Mouse (Mus musculus) erythroblast, adult 5-6 weeks (primary cell): Measurements from ENCODE around the gene Gm7029. TPM values are rescaled to one million over a fixed set of nuclear protein-coding genes. Genes with fewer than 3 reads are reported as not detected.

Source experiments
- ATAC-seq: replicated peaks from 2 replicates; pipeline ENCODE4 v1.8.0; 2016; ENCODE audit warnings: moderate number of reproducible peaks, mild to moderate bottlenecking, moderate TSS enrichment, inconsistent platforms; ENCODE audit not compliant: poor library complexity, low FRiP score, severe bottlenecking
- total RNA-seq, 2 experiments: library from RNA; stranded (forward) in 1 of 2; stranded (reverse) in 1 of 2; fragments of 150-400 nt in 1 of 2; fragments of 200-764, 138-1000 nt in 1 of 2; gene quantifications; 2 replicates each; pipeline versions ENCODE4 v1.2.3 to v1.2.4; 2015 to 2017; ENCODE audit warnings: low replicate concordance in 2 of 2

The Gm7029 gene
- total RNA-seq, 2 experiments from 2014 or later: not detected

GRCm38 (mm10) chr17:33910346-33911051, 36.9 kb downstream of the Gm7029 start:
- no peak for ATAC-seq

DNA sequence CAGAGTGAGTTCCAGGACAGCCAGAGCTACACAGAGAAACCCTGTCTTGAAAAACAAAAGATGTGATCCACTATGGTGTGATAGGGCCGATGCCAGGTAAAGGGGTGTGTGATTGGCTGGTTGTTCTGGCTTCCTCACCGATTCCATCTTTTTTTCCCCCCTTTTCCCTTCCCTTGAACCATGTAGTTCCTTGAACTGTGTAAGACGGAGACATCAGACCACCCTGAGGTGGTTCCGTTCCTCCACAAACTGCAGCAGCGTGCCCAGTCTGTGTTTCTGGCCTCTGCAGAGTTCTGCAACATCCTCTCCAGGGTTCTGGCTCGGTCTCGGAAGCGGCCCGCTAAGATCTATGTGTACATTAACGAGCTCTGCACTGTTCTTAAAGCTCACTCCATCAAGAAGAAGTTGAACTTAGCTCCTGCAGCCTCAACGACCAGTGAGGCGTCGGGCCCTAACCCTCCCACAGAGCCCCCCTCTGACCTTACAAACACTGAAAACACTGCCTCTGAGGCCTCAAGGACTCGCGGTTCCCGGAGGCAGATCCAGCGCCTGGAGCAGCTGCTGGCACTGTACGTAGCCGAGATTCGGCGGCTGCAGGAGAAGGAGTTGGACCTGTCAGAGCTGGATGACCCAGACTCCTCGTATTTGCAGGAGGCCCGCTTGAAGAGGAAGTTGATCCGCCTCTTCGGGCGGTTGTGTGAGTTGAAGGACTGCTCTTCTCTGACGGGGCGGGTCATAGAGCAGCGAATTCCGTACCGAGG, 37.6 kb downstream of the Gm7029 start:
- no peak for ATAC-seq

- no peak for ATAC-seq
Measured at GRCm38 (mm10) chr17:33911813-33912414, 38.3 kb downstream of the Gm7029 start.

- ATAC-seq: no peak
Measured at GRCm38 (mm10) chr17:33913264-33913663, 39.6 kb downstream of the Gm7029 start.

GRCm38 (mm10) chr17:33913905-33914304, 40.3 kb downstream of the Gm7029 start:
- no peak for ATAC-seq

- ATAC-seq: no peak
Measured at GRCm38 (mm10) chr17:33914969-33915391, 41.3 kb downstream of the Gm7029 start.

GRCm38 (mm10) chr17:33915671-33916250, 42.1 kb downstream of the Gm7029 start, which contains the start of the genes Tapbp and Zbtb22:
Tapbp (plus strand) TSS chr17:33915899.
Zbtb22 (plus strand) TSS chr17:33915904.
- peak; percentile 70 for ATAC-seq

- no peak for ATAC-seq
Measured at GRCm38 (mm10) chr17:33916294-33916693, 42.7 kb downstream of the Gm7029 start.

GRCm38 (mm10) chr17:33916847-33917655, 43.4 kb downstream of the Gm7029 start:
- ATAC-seq: no peak

GRCm38 (mm10) chr17:33917656-33918292, 44.1 kb downstream of the Gm7029 start:
- ATAC-seq: no peak

GRCm38 (mm10) chr17:33918293-33919203, 44.9 kb downstream of the Gm7029 start:
- peak; percentile 6; the same call in 1 of the 2 replicates for ATAC-seq

GRCm38 (mm10) chr17:33919351-33920281, 46.0 kb downstream of the Gm7029 start:
- peak; percentile 68 for ATAC-seq

DNA sequence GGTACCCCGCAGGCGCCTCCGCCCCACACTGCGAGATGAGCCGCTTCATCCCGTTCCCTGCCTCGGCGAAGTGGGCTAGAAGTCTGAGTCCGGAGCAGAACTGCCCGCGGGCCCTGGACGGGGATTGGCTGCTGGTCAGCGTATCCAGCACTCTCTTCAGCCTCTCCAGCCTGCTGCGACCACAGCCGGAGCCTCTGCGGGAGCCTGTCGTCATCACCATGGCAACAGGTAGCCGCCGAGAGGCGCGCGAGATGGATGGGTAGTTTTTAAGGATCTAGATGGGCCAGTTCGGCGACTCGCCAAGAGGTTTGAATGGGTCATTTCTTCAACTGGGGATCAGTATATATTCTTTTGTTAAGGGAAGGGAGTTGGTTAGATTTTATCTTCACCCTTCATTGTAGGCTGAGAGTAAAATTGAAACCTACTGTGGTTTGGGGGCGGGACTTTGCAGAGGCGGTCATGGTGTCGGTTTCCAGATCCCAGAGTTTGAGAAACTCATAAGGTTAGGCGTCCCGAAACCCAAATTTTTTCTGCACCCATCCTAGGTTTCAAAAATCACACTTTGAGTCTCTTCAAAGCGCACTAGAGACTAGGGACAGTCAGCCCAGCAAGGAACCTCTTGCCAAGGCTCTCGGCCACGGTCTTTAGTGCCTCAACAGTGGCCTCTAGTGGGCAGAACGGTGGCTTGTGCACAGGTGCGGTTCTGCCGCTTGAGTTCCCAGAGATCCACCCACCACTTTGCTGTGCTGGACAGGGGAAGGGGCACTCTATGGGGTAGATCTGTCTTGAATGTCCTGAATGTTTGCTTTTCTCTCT, 46.9 kb downstream of the Gm7029 start:
- ATAC-seq: peak; percentile 61

DNA sequence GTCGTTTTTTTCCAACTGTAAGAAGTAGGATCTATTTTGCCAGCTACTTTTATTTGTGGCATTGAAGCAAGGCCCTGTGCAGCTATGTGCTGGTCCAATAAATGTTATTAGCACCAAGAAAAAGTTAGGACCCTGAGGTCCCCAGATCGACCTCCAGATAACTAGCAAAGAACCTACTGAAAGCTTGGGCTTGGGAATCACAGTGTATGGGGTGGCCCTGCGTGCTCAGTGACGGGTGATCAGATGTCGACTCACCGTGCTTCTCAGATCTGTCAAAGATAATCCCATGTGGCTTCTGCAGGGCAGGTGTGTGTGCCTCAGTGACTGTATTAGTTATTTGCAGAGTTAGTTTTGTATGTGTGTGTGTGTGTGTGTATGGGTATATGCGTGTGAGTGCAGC, 47.7 kb downstream of the Gm7029 start:
- ATAC-seq: no peak
